Mouse (Mus musculus): ENCODE measurements around the gene Mfap1a.
"Not testable (repeated sequence)": the region's sequence is repeated elsewhere in the genome, so short reads cannot be mapped to it uniquely, and the experiment has no call there.

The Mfap1a gene

GRCm38 (mm10) chr2:121505942-121506882 lies at the start of gene Mfap1a, which contains the start of gene Wdr76:
Gene Mfap1a (minus strand): TSS chr2:121506665.
Gene Wdr76 (plus strand): TSS chr2:121506723.
- peak; percentile 94 for ATAC-seq (ENCODE audit: low TSS enrichment)

- ATAC-seq (ENCODE audit: low TSS enrichment) = no peak
Observed at GRCm38 (mm10) chr2:121551271-121551670, 44.8 kb upstream of the Mfap1a start.

GRCm38 (mm10) chr2:121549630-121550029 lies 43.2 kb upstream of the Mfap1a start:
- no peak for ATAC-seq (ENCODE audit: low TSS enrichment)

DNA sequence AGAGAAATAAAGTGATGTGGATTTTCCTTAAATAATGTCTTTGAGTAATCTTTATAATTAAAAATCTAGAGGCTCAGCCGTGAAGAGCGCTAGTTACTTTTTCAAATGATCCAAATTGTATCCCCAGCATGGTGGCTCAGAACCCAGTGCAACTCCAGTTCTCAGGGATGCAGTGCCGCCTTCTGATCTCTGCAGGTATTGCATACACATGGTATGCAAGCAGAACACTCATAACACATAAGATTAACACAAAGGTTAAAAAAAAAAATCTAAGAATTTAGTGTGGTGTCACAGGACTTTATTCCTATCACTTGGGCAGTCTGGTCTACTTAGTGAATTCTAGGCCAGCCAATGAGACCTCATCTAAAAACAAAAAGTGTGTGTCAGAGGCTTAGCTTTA lies 38.4 kb upstream of the Mfap1a start:
- ATAC-seq (ENCODE audit: low TSS enrichment) = no peak

DNA sequence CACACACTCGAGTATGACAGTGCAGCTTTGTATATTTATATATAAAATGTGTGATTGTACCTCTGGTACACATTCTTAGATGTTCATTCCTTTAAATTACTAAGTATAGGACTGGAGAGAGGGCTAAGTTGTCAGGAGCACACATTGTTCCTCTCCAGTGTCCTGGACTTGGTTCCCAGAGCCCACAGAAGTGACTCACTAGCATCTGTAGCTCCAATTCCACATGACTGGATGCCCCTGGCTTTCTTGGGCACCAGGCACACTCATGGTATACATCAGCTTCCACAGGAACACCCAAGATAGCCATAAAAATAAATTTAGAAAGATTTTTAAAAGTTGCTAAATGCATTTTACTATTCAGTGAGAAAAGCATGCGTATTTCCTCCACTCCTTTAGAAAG lies 18.6 kb upstream of the Mfap1a start:
- peak; percentile 87 for ATAC-seq (ENCODE audit: low TSS enrichment)

DNA sequence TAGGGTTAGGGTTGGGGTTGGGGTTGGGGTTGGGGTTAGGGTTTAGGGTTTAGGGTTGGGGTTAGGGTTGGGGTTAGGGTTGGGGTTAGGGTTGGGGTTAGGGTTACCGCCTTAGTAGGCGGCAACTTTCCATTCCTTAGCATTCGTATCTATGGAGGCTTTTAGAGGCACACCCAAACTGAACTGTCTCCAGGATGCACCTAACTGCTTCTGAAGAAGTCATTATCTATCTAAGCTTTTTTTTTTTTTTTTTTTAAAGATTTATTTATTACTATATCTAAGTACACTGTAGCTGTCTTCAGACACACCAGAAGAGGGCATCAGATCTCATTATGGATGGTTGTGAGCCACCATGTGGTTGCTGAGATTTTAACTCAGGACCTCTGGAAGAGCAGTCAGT lies 16.4 kb upstream of the Mfap1a start:
- ATAC-seq (ENCODE audit: low TSS enrichment) = not testable (repeated sequence)

- ATAC-seq (ENCODE audit: low TSS enrichment) = peak; percentile 74
Observed at GRCm38 (mm10) chr2:121522006-121522405, 15.5 kb upstream of the Mfap1a start.

GRCm38 (mm10) chr2:121518711-121519110 lies 12.2 kb upstream of the Mfap1a start:
- ATAC-seq (ENCODE audit: low TSS enrichment) = not testable (repeated sequence)

DNA sequence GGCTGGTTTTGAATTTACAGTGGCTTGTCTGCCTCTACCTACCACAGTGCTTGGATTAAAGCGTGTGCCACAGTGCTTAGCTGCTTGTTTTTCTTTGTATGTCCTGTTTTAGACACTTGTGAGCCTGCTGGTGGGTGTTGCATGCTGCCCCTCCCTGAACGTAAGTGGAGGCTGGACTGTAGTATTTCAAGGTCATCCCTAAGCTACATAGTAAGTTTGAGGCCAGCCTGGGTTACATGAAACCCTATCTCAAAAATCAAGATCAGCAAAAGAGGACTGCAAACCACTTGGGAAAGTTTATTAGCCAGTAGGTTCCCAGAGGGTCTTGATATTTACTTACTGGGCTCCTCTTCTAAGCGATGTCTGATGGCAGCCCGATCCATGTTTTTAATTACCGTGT lies 11.6 kb upstream of the Mfap1a start:
- no peak for ATAC-seq (ENCODE audit: low TSS enrichment)

DNA sequence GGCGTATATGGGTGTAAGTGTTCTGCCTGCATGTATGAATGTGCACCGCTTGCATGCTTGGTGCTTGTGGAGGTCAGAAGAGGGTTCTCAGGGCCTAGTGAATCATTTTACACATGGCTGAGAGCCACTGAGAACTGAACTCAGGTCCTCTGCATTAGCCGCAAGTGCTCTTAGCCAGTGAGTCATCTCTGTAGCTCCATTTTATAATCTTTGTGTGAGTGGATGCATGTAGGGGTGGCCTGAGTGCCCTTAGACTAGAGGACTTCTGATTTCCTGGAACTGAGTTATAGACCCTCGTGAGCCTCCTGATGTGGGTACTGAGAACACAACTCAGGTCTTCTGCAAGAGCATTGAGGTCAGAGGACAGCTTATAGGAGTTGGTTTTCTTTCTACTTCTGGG lies 7.7 kb upstream of the Mfap1a start:
- ATAC-seq (ENCODE audit: low TSS enrichment) = no peak

DNA sequence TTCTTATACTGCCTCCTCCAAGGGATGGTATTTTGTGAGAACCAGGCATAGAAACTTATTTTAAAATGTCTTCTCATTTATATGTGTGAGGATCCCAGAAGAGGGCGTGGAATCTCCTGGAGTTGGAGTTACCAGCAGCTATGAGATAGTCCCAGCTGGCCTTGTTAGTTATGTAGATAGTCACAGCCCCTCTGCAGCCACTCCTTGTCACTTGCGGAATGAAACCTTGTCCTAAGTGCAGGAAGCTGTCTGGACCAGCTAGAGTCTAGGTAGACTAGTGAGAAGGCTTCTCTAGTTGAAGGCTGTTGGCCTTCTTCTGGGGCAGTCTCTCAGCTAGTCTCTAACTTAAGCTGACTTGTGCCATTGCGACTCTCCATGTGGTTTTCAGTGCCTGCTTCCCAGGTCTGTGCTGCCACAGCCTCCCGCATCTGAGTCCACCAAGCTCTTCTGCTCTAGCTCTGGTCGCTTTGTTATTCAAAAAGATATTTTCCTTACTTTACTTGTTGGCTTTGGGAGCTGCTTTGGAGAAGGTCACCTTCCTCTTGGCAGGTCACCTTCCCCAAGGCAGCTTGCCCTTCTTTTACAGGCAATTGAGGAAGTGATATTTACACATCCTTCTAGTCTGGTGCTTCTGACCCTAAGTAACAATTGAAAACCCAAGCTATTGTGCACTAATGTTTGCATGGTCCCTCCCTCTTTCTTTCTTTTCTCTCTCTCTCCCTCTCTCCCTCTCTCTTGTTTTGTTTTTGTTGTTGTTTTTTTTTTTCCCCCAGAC lies 6.7 kb upstream of the Mfap1a start:
- not testable (repeated sequence) for ATAC-seq (ENCODE audit: low TSS enrichment)

DNA sequence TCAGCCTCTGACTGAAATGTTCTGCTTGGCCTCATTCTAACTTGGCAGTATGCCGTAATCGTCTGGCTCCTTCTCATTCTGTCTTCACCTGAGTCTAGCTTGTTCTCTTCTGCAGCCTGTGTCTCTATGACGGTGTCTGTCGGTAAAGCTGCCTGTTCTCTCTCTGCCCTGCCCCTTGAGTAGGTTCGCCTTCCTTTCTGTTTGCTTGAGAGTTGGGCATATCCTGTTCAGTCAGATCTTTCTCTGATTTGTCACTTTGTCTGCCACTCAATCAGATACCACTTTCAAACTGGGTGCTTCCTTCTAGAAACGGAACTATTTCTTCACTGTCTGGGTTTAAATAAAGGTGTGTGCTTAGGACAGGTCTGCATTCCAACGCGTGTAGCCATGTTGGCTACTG lies 4.9 kb upstream of the Mfap1a start:
- no peak for ATAC-seq (ENCODE audit: low TSS enrichment)

- peak; percentile 87 for ATAC-seq (ENCODE audit: low TSS enrichment)
Observed at GRCm38 (mm10) chr2:121509584-121509983, 3.1 kb upstream of the Mfap1a start.

- ATAC-seq (ENCODE audit: low TSS enrichment) = no peak
Observed at GRCm38 (mm10) chr2:121507951-121508330, 1.5 kb upstream of the Mfap1a start.

GRCm38 (mm10) chr2:121507173-121507950 lies 897 bp upstream of the Mfap1a start:
- ATAC-seq (ENCODE audit: low TSS enrichment) = no peak

DNA sequence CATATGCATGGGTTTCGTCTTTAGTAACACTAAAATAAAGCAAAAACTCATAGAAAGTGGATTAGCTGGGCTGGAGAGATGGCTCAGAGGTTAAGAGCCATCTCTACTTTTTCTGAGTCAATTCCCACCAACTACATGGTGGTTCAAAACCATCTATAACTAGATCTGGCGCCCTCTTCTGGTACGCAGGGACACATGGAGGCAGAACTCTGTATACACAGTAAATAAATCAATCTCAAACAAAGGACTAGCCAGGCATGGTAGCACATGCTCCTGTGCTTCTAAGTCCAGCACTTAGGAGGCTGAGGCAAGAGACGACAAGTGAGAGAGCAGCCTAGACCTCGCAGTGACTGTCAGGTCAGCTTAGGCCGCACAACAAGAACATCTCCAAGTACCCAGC lies 4.9 kb downstream of the Mfap1a start:
- ATAC-seq (ENCODE audit: low TSS enrichment) = not testable (repeated sequence)

DNA sequence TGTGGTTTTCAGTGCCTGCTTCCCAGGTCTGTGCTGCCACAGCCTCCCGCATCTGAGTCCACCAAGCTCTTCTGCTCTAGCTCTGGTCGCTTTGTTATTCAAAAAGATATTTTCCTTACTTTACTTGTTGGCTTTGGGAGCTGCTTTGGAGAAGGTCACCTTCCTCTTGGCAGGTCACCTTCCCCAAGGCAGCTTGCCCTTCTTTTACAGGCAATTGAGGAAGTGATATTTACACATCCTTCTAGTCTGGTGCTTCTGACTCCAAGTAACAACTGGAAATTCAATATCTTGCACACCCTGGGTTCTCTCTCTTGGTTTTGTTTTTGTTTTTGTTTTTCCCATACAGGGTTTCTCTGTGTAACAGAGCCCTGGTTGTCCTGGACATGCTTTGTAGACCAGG lies 22.1 kb downstream of the Mfap1a start:
- not testable (repeated sequence) for ATAC-seq (ENCODE audit: low TSS enrichment)

DNA sequence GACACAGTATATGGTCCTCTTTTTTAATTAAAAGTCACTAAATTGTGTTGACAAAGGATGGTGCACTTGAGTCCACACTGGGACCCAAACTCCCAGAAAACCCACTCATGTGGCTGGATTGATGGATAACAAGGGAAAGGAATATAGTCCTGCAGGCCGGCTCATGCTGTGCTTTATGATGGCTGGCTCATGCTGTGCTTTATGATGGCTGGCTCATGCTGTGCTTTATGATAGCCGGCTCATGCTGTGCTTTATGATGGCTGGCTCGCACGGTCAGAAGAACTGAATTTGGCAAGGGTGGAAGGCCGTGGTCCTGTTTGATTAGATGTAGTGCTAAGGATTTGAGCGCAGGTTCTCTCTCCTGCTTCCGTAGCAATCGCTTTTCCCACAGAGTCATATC lies 22.9 kb downstream of the Mfap1a start:
- no peak for ATAC-seq (ENCODE audit: low TSS enrichment)

DNA sequence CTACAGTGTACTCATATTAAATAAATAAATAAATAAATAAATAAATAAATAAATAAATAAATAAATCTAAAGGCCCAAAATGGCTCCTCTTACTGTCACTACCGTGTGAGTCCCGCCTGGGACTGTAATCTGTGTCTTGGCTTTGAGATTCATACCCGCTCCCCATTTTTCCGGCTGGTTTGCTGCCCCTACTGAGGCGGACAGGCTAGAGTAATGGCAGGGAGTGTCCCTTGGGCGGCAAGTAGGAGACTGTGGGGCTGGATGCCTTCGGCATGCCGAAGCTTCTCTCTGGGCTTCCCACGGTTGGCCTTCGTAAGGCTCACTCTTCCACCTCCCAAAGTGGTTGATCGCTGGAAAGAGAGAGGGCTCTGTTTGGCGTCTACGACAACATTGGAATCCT lies 25.5 kb downstream of the Mfap1a start:
- not testable (repeated sequence) for ATAC-seq (ENCODE audit: low TSS enrichment)

GRCm38 (mm10) chr2:121480498-121480897 lies 26.0 kb downstream of the Mfap1a start:
- ATAC-seq (ENCODE audit: low TSS enrichment) = no peak

- no peak for ATAC-seq (ENCODE audit: low TSS enrichment)
Observed at GRCm38 (mm10) chr2:121477491-121478266, 28.8 kb downstream of the Mfap1a start.

All from frontal cortex, adult (tissue).